Mouse (Mus musculus) kidney, embryonic 14.5 days (tissue): ENCODE measurements around the gene Cfap20. TPM values are rescaled to one million over a fixed set of nuclear protein-coding genes. Genes with fewer than 3 reads are reported as not detected.

Source experiments
- ATAC-seq: fragments of 200-750 bp; cut with Nextera tagmentation; 2 replicates; pipeline ENCODE4 v1.8.0; 2017; ENCODE audit warnings: moderate number of reproducible peaks, mild to moderate bottlenecking, moderate TSS enrichment, moderate library complexity; ENCODE audit not compliant: low FRiP score, low TSS enrichment
- H3K27ac ChIP-seq: fragments of 300-500 bp; sonication (generic); 2 replicates; pipeline ENCODE4 v1.5.1; 2014; ENCODE audit warnings: low read depth, mild to moderate bottlenecking, low read length, moderate library complexity, mixed read lengths
- H3K27me3 ChIP-seq: fragments of 300-500 bp; sonication (generic); 2 replicates; pipeline ENCODE4 v1.6.1; 2014; ENCODE audit warnings: mild to moderate bottlenecking, low read length; ENCODE audit not compliant: control insufficient read depth, insufficient read depth
- H3K36me3 ChIP-seq: fragments of 300-500 bp; sonication (generic); 2 replicates; pipeline ENCODE4 v1.6.1; 2014; ENCODE audit warnings: low read length, mixed read lengths; ENCODE audit not compliant: control insufficient read depth, insufficient read depth
- H3K4me1 ChIP-seq: fragments of 300-500 bp; sonication (generic); 2 replicates; pipeline ENCODE4 v1.6.1; 2014; ENCODE audit warnings: low read length, mixed read lengths; ENCODE audit not compliant: control insufficient read depth, insufficient read depth
- H3K4me2 ChIP-seq: fragments of 300-500 bp; sonication (generic); replicated peaks from 2 replicates; pipeline ENCODE4 v1.6.1; 2014; ENCODE audit warnings: low read depth, mild to moderate bottlenecking, low read length
- H3K4me3 ChIP-seq: fragments of 300-500 bp; sonication (generic); 2 replicates; pipeline ENCODE4 v1.5.1; 2014; ENCODE audit warnings: mild to moderate bottlenecking, low read length
- H3K9ac ChIP-seq: fragments of 300-500 bp; sonication (generic); 2 replicates; pipeline ENCODE4 v1.6.1; 2014; ENCODE audit warnings: low read depth, mild to moderate bottlenecking, low read length, moderate library complexity
- H3K9me3 ChIP-seq: fragments of 300-500 bp; sonication (generic); 2 replicates; pipeline ENCODE4 v1.6.1; 2016; ENCODE audit warnings: low read length; ENCODE audit not compliant: control insufficient read depth
- WGBS: fragments of 180-500 bp; shearing (Covaris S2); extraction: QIAGEN DNeasy Blood & Tissue Kit; methylation state at CpG from one replicate; pipeline ENCODE4 v1.1.7; 2014; 5-methylcytosine and 5-hydroxymethylcytosine counted together
- polyA plus RNA-seq: library from polyadenylated mRNA; unstranded; fragments of >200 nt; fragmentation: Nextera tagmentation; extraction: Ambion mirVana; gene quantifications from 2 replicates; pipeline ENCODE4 v1.2.1, GENCODE M21; 2014

Gene Cfap20
- 164 and 174 TPM in 2 replicates for polyA plus RNA-seq

GRCm38 (mm10) chr8:95434686-95435439 lies at the start of gene Cfap20:
TSS of gene Cfap20 (minus strand) at chr8:95434869.
- Histone ChIP-seq H3K9ac (peak within 1 kb of the TSS; percentile 94), H3K27ac (peak within 1 kb of the TSS; percentile 91), H3K9me3 (no peaks in the 10 kb centered on the region), H3K4me3 (peak within 1 kb of the TSS; percentile 97), H3K36me3 (no peaks in the 10 kb centered on the region), H3K27me3 (no peaks in the 10 kb centered on the region), H3K4me1 (peaks cover 24% of the 10 kb centered on the region), H3K4me2 (peak within 1 kb of the TSS; percentile 72)
- peak; percentile 99 for ATAC-seq
- under 1% methylated on average over 49 of the region's 51 CpGs for WGBS

GRCm38 (mm10) chr8:95470008-95470407 lies 35.3 kb upstream of the Cfap20 start:
- no peaks in the 10 kb centered on the region for H3K4me1 ChIP-seq
- no peak for ATAC-seq

GRCm38 (mm10) chr8:95468995-95469394 lies 34.3 kb upstream of the Cfap20 start:
- no peak for ATAC-seq
- Histone ChIP-seq H3K36me3 (peaks cover 84% of the 10 kb centered on the region), H3K27ac (no peak overlapping the region), H3K9me3 (no peaks in the 10 kb centered on the region), H3K27me3 (no peaks in the 10 kb centered on the region), H3K4me3 (no peak overlapping the region), H3K4me1 (no peaks in the 10 kb centered on the region), H3K4me2 (no peak overlapping the region), H3K9ac (no peak overlapping the region)
- 93% methylated on average over 3 of the region's 3 CpGs for WGBS

More at GRCm38 (mm10) chr8:95470008-95470407, 35.3 kb upstream of the Cfap20 start:
- Histone ChIP-seq H3K36me3 (peaks cover 83% of the 10 kb centered on the region), H3K27me3 (no peaks in the 10 kb centered on the region), H3K27ac (no peak overlapping the region), H3K9ac (no peak overlapping the region), H3K9me3 (no peaks in the 10 kb centered on the region), H3K4me2 (no peak overlapping the region), H3K4me3 (no peak overlapping the region)
- 98% methylated on average over 4 of the region's 4 CpGs for WGBS

- no peaks in the 10 kb centered on the region for H3K9me3 ChIP-seq
- H3K4me3 ChIP-seq: no peak overlapping the region
- no peaks in the 10 kb centered on the region for H3K4me1 ChIP-seq
- no peak overlapping the region for H3K4me2 ChIP-seq
- H3K9ac ChIP-seq: no peak overlapping the region
- ATAC-seq: no peak
- H3K27ac ChIP-seq: no peak overlapping the region
- peaks cover 80% of the 10 kb centered on the region for H3K36me3 ChIP-seq
- WGBS: 90% methylated on average over 2 of the region's 2 CpGs
- H3K27me3 ChIP-seq: no peaks in the 10 kb centered on the region
These were observed 31.9 kb upstream of the Cfap20 start for GRCm38 (mm10) chr8:95466543-95466942.

- H3K4me1 ChIP-seq: no peaks in the 10 kb centered on the region
- H3K4me3 ChIP-seq: no peak overlapping the region
- no peak overlapping the region for H3K4me2 ChIP-seq
- H3K27me3 ChIP-seq: no peaks in the 10 kb centered on the region
- H3K27ac ChIP-seq: no peak overlapping the region
- H3K9ac ChIP-seq: no peak overlapping the region
- peaks cover 86% of the 10 kb centered on the region for H3K36me3 ChIP-seq
- H3K9me3 ChIP-seq: no peaks in the 10 kb centered on the region
- 75% methylated on average over 8 of the region's 8 CpGs for WGBS
- ATAC-seq: no peak
These were observed 17.8 kb upstream of the Cfap20 start for GRCm38 (mm10) chr8:95452518-95452917.

GRCm38 (mm10) chr8:95450271-95450670 lies 15.6 kb upstream of the Cfap20 start:
- H3K27me3 ChIP-seq: no peaks in the 10 kb centered on the region
- no peak overlapping the region for H3K4me3 ChIP-seq
- H3K9ac ChIP-seq: no peak overlapping the region
- H3K36me3 ChIP-seq: peaks cover 67% of the 10 kb centered on the region
- 94% methylated on average over 5 of the region's 5 CpGs for WGBS
- H3K4me1 ChIP-seq: no peaks in the 10 kb centered on the region
- H3K4me2 ChIP-seq: no peak overlapping the region
- H3K9me3 ChIP-seq: no peaks in the 10 kb centered on the region
- no peak overlapping the region for H3K27ac ChIP-seq
- ATAC-seq: no peak

- Histone ChIP-seq H3K4me3 (no peak overlapping the region), H3K36me3 (peaks cover 41% of the 10 kb centered on the region), H3K27me3 (no peaks in the 10 kb centered on the region), H3K4me1 (no peaks in the 10 kb centered on the region), H3K27ac (no peak overlapping the region), H3K9me3 (no peaks in the 10 kb centered on the region), H3K9ac (no peak overlapping the region), H3K4me2 (no peak overlapping the region)
- 89% methylated on average over 7 of the region's 7 CpGs for WGBS
- no peak for ATAC-seq
These were observed 13.0 kb upstream of the Cfap20 start for GRCm38 (mm10) chr8:95447661-95448060.

- no peak for ATAC-seq
- Histone ChIP-seq H3K4me2 (no peak overlapping the region), H3K9ac (no peak overlapping the region), H3K27ac (no peak overlapping the region), H3K4me3 (no peak overlapping the region), H3K4me1 (no peaks in the 10 kb centered on the region), H3K27me3 (no peaks in the 10 kb centered on the region), H3K36me3 (peaks cover 17% of the 10 kb centered on the region), H3K9me3 (no peaks in the 10 kb centered on the region)
- 85% methylated on average over 4 of the region's 4 CpGs for WGBS
These were observed 10.4 kb upstream of the Cfap20 start for GRCm38 (mm10) chr8:95445042-95445441.

- no peak overlapping the region for H3K27ac ChIP-seq
- H3K4me1 ChIP-seq: no peaks in the 10 kb centered on the region
- no peaks in the 10 kb centered on the region for H3K36me3 ChIP-seq
- no peak overlapping the region for H3K4me3 ChIP-seq
- no peaks in the 10 kb centered on the region for H3K27me3 ChIP-seq
- ATAC-seq: no peak
- no peak overlapping the region for H3K4me2 ChIP-seq
- no peak overlapping the region for H3K9ac ChIP-seq
- 58% methylated on average over 5 of the region's 5 CpGs for WGBS
- H3K9me3 ChIP-seq: no peaks in the 10 kb centered on the region
These were observed 6.9 kb upstream of the Cfap20 start for GRCm38 (mm10) chr8:95441491-95442039.
